Mouse (Mus musculus) midbrain, embryonic 13.5 days (tissue): ENCODE results near the gene Rbm8a. TPM values are rescaled to one million over a fixed set of nuclear protein-coding genes. Genes with fewer than 3 reads are reported as not detected.

Experiments used
- ATAC-seq: fragments of 200-750 bp; cut with Nextera tagmentation; 2 replicates; pipeline ENCODE4 v1.8.0; 2017; ENCODE audit warnings: mild to moderate bottlenecking, moderate TSS enrichment, moderate library complexity
- H3K27ac ChIP-seq: fragments of 300-500 bp; sonication (generic); 2 replicates; pipeline ENCODE4 v1.5.1; 2015; ENCODE audit warnings: inconsistent platforms, mild to moderate bottlenecking, moderate library complexity
- H3K27me3 ChIP-seq: fragments of 300-500 bp; sonication (generic); 2 replicates; pipeline ENCODE4 v1.6.1; 2015; ENCODE audit warnings: mild to moderate bottlenecking, inconsistent platforms
- H3K36me3 ChIP-seq: fragments of 300-500 bp; sonication (generic); 2 replicates; pipeline ENCODE4 v1.6.1; 2015; ENCODE audit warnings: mild to moderate bottlenecking, inconsistent platforms
- H3K4me1 ChIP-seq: fragments of 300-500 bp; sonication (generic); replicated peaks from 2 replicates; pipeline ENCODE4 v1.6.1; 2015; ENCODE audit warnings: inconsistent platforms
- H3K4me2 ChIP-seq: fragments of 300-500 bp; sonication (generic); replicated peaks from 2 replicates; pipeline ENCODE4 v1.6.1; 2015; ENCODE audit warnings: moderate library complexity, mild to moderate bottlenecking, inconsistent platforms
- H3K4me3 ChIP-seq: fragments of 300-500 bp; sonication (generic); replicated peaks from 2 replicates; pipeline ENCODE4 v1.5.1; 2015; ENCODE audit warnings: mild to moderate bottlenecking, inconsistent platforms
- H3K9ac ChIP-seq: fragments of 300-500 bp; sonication (generic); replicated peaks from 2 replicates; pipeline ENCODE4 v1.6.1; 2015; ENCODE audit warnings: mild to moderate bottlenecking, inconsistent platforms
- H3K9me3 ChIP-seq: fragments of 300-500 bp; sonication (generic); 2 replicates; pipeline ENCODE4 v1.6.1; 2016; ENCODE audit warnings: mild to moderate bottlenecking, inconsistent platforms
- WGBS: fragments of 180-500 bp; shearing (Covaris S2); methylation state at CpG from one replicate; pipeline ENCODE4 v1.1.7; 2015; 5-methylcytosine and 5-hydroxymethylcytosine counted together
- polyA plus RNA-seq: library from polyadenylated mRNA; unstranded; fragments of >200 nt; fragmentation: Nextera tagmentation; extraction: Ambion mirVana; gene quantifications from 2 replicates; pipeline ENCODE4 v1.2.1, GENCODE M21; 2015

Gene Rbm8a
- polyA plus RNA-seq: 147 TPM in 2 replicates

- peak within 1 kb of the TSS; percentile 78 for H3K9ac ChIP-seq
- peaks cover 23% of the 10 kb centered on the region for H3K4me1 ChIP-seq
- peak within 1 kb of the TSS; percentile 76 for H3K4me3 ChIP-seq
- ATAC-seq: peak; percentile 96
- H3K27ac ChIP-seq: peak within 1 kb of the TSS; percentile 79
- peak within 1 kb of the TSS; percentile 89 for H3K4me2 ChIP-seq
- H3K27me3 ChIP-seq: no peaks in the 10 kb centered on the region
- H3K36me3 ChIP-seq: peaks cover 33% of the 10 kb centered on the region
- no peaks in the 10 kb centered on the region for H3K9me3 ChIP-seq
- WGBS: 2% methylated on average over 48 of the region's 48 CpGs
Measured at GRCm38 (mm10) chr3:96629729-96630600, at the start of gene Rbm8a. Gene Rbm8a (plus strand): TSS chr3:96629933.

GRCm38 (mm10) chr3:96581141-96581540 is 48.6 kb upstream of the Rbm8a start:
- peaks cover 9% of the 10 kb centered on the region; the same call in 1 of the 2 replicates for H3K27me3 ChIP-seq
- no peak overlapping the region for H3K4me2 ChIP-seq
- H3K4me1 ChIP-seq: peaks cover 19% of the 10 kb centered on the region
- no peak for ATAC-seq
- H3K4me3 ChIP-seq: no peak overlapping the region
- no peak overlapping the region for H3K27ac ChIP-seq
- no peaks in the 10 kb centered on the region; the same call in 1 of the 2 replicates for H3K36me3 ChIP-seq
- WGBS: 48% methylated on average over 6 of the region's 6 CpGs
- H3K9me3 ChIP-seq: no peaks in the 10 kb centered on the region
- no peak overlapping the region; the same call in 1 of the 2 replicates for H3K9ac ChIP-seq

- ATAC-seq: no peak
- no peak overlapping the region for H3K27ac ChIP-seq
- 85% methylated on average over 16 of the region's 16 CpGs for WGBS
Measured at GRCm38 (mm10) chr3:96581771-96582515, 47.8 kb upstream of the Rbm8a start.

GRCm38 (mm10) chr3:96583386-96583785 is 46.3 kb upstream of the Rbm8a start:
- 96% methylated on average over 5 of the region's 5 CpGs for WGBS
- no peak overlapping the region for H3K27ac ChIP-seq
- no peak for ATAC-seq
- H3K27me3 ChIP-seq: peaks cover 9% of the 10 kb centered on the region; the same call in 1 of the 2 replicates
- no peak overlapping the region for H3K9ac ChIP-seq
- no peak overlapping the region for H3K4me3 ChIP-seq
- H3K9me3 ChIP-seq: no peaks in the 10 kb centered on the region
- peaks cover 6% of the 10 kb centered on the region for H3K4me1 ChIP-seq
- H3K4me2 ChIP-seq: no peak overlapping the region
- no peaks in the 10 kb centered on the region; the same call in 1 of the 2 replicates for H3K36me3 ChIP-seq

More at GRCm38 (mm10) chr3:96581771-96582515, 47.8 kb upstream of the Rbm8a start:
- no peak overlapping the region for H3K9ac ChIP-seq
- H3K27me3 ChIP-seq: peaks cover 9% of the 10 kb centered on the region; the same call in 1 of the 2 replicates
- H3K4me2 ChIP-seq: no peak overlapping the region
- H3K4me1 ChIP-seq: peaks cover 11% of the 10 kb centered on the region
- H3K4me3 ChIP-seq: no peak overlapping the region
- H3K9me3 ChIP-seq: no peaks in the 10 kb centered on the region
- no peaks in the 10 kb centered on the region; the same call in 1 of the 2 replicates for H3K36me3 ChIP-seq

- no peak overlapping the region for H3K4me3 ChIP-seq
- no peaks in the 10 kb centered on the region for H3K36me3 ChIP-seq
- H3K4me1 ChIP-seq: peaks cover 19% of the 10 kb centered on the region
- H3K27ac ChIP-seq: no peak overlapping the region
- no peak overlapping the region for H3K4me2 ChIP-seq
- no peak overlapping the region for H3K9ac ChIP-seq
- H3K27me3 ChIP-seq: peaks cover 8% of the 10 kb centered on the region; the same call in 1 of the 2 replicates
- 80% methylated on average over 4 of the region's 4 CpGs for WGBS
- ATAC-seq: no peak
- no peaks in the 10 kb centered on the region for H3K9me3 ChIP-seq
Measured at GRCm38 (mm10) chr3:96590657-96591056, 39.1 kb upstream of the Rbm8a start.

- Histone ChIP-seq H3K4me2 (peak overlapping the region; percentile 70), H3K27me3 (peaks cover 12% of the 10 kb centered on the region; the same call in 1 of the 2 replicates), H3K36me3 (no peaks in the 10 kb centered on the region), H3K9ac (peak overlapping the region; percentile 78), H3K4me3 (peak overlapping the region; percentile 67), H3K9me3 (no peaks in the 10 kb centered on the region), H3K27ac (peak overlapping the region; percentile 76), H3K4me1 (peaks cover 46% of the 10 kb centered on the region)
- ATAC-seq: no peak
- 1% methylated on average over 10 of the region's 10 CpGs for WGBS
Measured at GRCm38 (mm10) chr3:96593374-96593773, 36.4 kb upstream of the Rbm8a start.

GRCm38 (mm10) chr3:96593790-96594560 is 35.8 kb upstream of the Rbm8a start, which contains the start of gene Polr3gl:
Gene Polr3gl (minus strand): TSS chr3:96594181.
- Histone ChIP-seq H3K27ac (peak within 1 kb of the TSS; percentile 76), H3K4me2 (peak within 1 kb of the TSS; percentile 70), H3K9ac (peak within 1 kb of the TSS; percentile 78), H3K27me3 (peaks cover 14% of the 10 kb centered on the region; the same call in 1 of the 2 replicates), H3K9me3 (no peaks in the 10 kb centered on the region), H3K4me1 (peaks cover 52% of the 10 kb centered on the region), H3K36me3 (no peaks in the 10 kb centered on the region), H3K4me3 (peak within 1 kb of the TSS; percentile 67)
- under 1% methylated on average over 38 of the region's 38 CpGs for WGBS
- peak; percentile 88 for ATAC-seq

- no peak for ATAC-seq
- H3K36me3 ChIP-seq: no peaks in the 10 kb centered on the region
- no peak overlapping the region for H3K27ac ChIP-seq
- peaks cover 59% of the 10 kb centered on the region for H3K4me1 ChIP-seq
- no peak overlapping the region for H3K9ac ChIP-seq
- 81% methylated on average over 5 of the region's 5 CpGs for WGBS
- H3K9me3 ChIP-seq: no peaks in the 10 kb centered on the region
- no peak overlapping the region for H3K4me3 ChIP-seq
- peaks cover 14% of the 10 kb centered on the region; the same call in 1 of the 2 replicates for H3K27me3 ChIP-seq
- H3K4me2 ChIP-seq: no peak overlapping the region
Measured at GRCm38 (mm10) chr3:96594851-96595250, 34.9 kb upstream of the Rbm8a start.

- Histone ChIP-seq H3K4me2 (peak overlapping the region; percentile 85), H3K27me3 (peaks cover 14% of the 10 kb centered on the region; the same call in 1 of the 2 replicates), H3K36me3 (no peaks in the 10 kb centered on the region), H3K4me1 (peaks cover 67% of the 10 kb centered on the region), H3K9me3 (no peaks in the 10 kb centered on the region), H3K9ac (no peak overlapping the region), H3K4me3 (peak overlapping the region; percentile 51), H3K27ac (no peak overlapping the region)
- WGBS: 15% methylated on average over 6 of the region's 6 CpGs
- ATAC-seq: no peak
Measured at GRCm38 (mm10) chr3:96595661-96596060, 34.1 kb upstream of the Rbm8a start.

- peak within 1 kb of the TSS; percentile 51 for H3K4me3 ChIP-seq
- H3K9ac ChIP-seq: peak within 1 kb of the TSS; percentile 74
- H3K9me3 ChIP-seq: no peaks in the 10 kb centered on the region
- H3K27me3 ChIP-seq: peaks cover 14% of the 10 kb centered on the region; the same call in 1 of the 2 replicates
- peak within 1 kb of the TSS; percentile 85 for H3K4me2 ChIP-seq
- H3K36me3 ChIP-seq: no peaks in the 10 kb centered on the region
- H3K27ac ChIP-seq: peak within 1 kb of the TSS; percentile 64; the same call in 1 of the 2 replicates
- peaks cover 67% of the 10 kb centered on the region for H3K4me1 ChIP-seq
- no peak for ATAC-seq
- WGBS: under 1% methylated on average over 19 of the region's 23 CpGs
Measured at GRCm38 (mm10) chr3:96596228-96596707, 33.5 kb upstream of the Rbm8a start, which contains the start of gene Ankrd34a. Gene Ankrd34a (plus strand): TSS chr3:96596636.

- peaks cover 69% of the 10 kb centered on the region for H3K4me1 ChIP-seq
- H3K27ac ChIP-seq: 0 out of 2 replicates have a peak overlapping the region, but pooled peaks have one; percentile 64
- peak overlapping the region; percentile 74 for H3K9ac ChIP-seq
- peak overlapping the region; percentile 51 for H3K4me3 ChIP-seq
- no peaks in the 10 kb centered on the region for H3K9me3 ChIP-seq
- no peaks in the 10 kb centered on the region for H3K36me3 ChIP-seq
- WGBS: under 1% methylated on average over 12 of the region's 12 CpGs
- no peak for ATAC-seq
- peaks cover 14% of the 10 kb centered on the region; the same call in 1 of the 2 replicates for H3K27me3 ChIP-seq
- H3K4me2 ChIP-seq: peak overlapping the region; percentile 85
Measured at GRCm38 (mm10) chr3:96596855-96597254, 32.9 kb upstream of the Rbm8a start.
